Mouse (Mus musculus) ES-E14 (cell line): ENCODE data around the gene Fancg. TPM values are rescaled to one million over a fixed set of nuclear protein-coding genes. Genes with fewer than 3 reads are reported as not detected.
A peak's percentile ranks its signal among the peaks of the same experiment; 100 is the strongest.

ENCODE experiments used
- DNase-seq: peaks from one replicate; pipeline ENCODE4 v3.0.0-alpha.2; 2013; ENCODE audit warnings: low read depth, low spot score
- H3K27ac ChIP-seq: 2 replicates; pipeline ENCODE4 v1.5.1; 2012; ENCODE audit warnings: low read depth, mild to moderate bottlenecking, low read length, moderate library complexity, mixed read lengths; ENCODE audit not compliant: poor library complexity, insufficient read depth, severe bottlenecking
- H3K36me3 ChIP-seq: 2 replicates; pipeline ENCODE4 v1.6.1; 2012; ENCODE audit warnings: mild to moderate bottlenecking, low read length, moderate library complexity, mixed read lengths; ENCODE audit not compliant: control insufficient read depth, poor library complexity, insufficient read depth, severe bottlenecking
- H3K4me1 ChIP-seq, 2 experiments: fragments of 150-350 bp in 1 of 2; sonication (generic) in 1 of 2; 2 replicates each; pipeline ENCODE4 v1.6.1; 2012; ENCODE audit warnings: low read length in 2 of 2, mild to moderate bottlenecking in 1 of 2, mixed read lengths in 1 of 2; ENCODE audit not compliant: control insufficient read depth in 2 of 2, insufficient read depth in 2 of 2, poor library complexity in 1 of 2
- H3K4me3 ChIP-seq, 2 experiments: fragments of 150-350 bp in 1 of 2; sonication (generic) in 1 of 2; 2 replicates each; pipeline ENCODE4 v1.5.1; 2012; ENCODE audit warnings: low read length in 2 of 2, low read depth in 1 of 2, mild to moderate bottlenecking in 1 of 2, mixed read lengths in 1 of 2; ENCODE audit not compliant: insufficient read depth in 1 of 2, poor library complexity in 1 of 2, severe bottlenecking in 1 of 2
- H3K9ac ChIP-seq: 2 replicates; pipeline ENCODE4 v1.6.1; 2012; ENCODE audit warnings: low read depth, mild to moderate bottlenecking, low read length, mixed read lengths; ENCODE audit not compliant: poor library complexity, insufficient read depth, severe bottlenecking
- H3K9me3 ChIP-seq: fragments of 150-350 bp; sonication (generic); 2 replicates; pipeline ENCODE4 v1.6.1; 2012; ENCODE audit warnings: low read depth, mild to moderate bottlenecking, low read length; ENCODE audit not compliant: control insufficient read depth, insufficient read depth
- CHD2 ChIP-seq: IDR thresholded peaks from 2 replicates; pipeline ENCODE4 v1.6.1; 2014; ENCODE audit warnings: mild to moderate bottlenecking, low read depth, low read length, inconsistent platforms
- HCFC1 ChIP-seq: IDR thresholded peaks from 2 replicates; pipeline ENCODE4 v1.6.1; 2012; ENCODE audit warnings: low read length, inconsistent platforms, borderline replicate concordance; ENCODE audit not compliant: insufficient read depth
- MAFK ChIP-seq: IDR thresholded peaks from 2 replicates; pipeline ENCODE4 v1.6.1; 2014; ENCODE audit warnings: mild to moderate bottlenecking, low read depth, low read length, inconsistent platforms; ENCODE audit not compliant: insufficient read depth
- ZC3H11A ChIP-seq: IDR thresholded peaks from 2 replicates; pipeline ENCODE4 v1.6.1; 2012; ENCODE audit warnings: low read depth, mild to moderate bottlenecking, inconsistent platforms, low read length, borderline replicate concordance
- ZNF384 ChIP-seq: IDR thresholded peaks from 2 replicates; pipeline ENCODE4 v1.6.1; 2012; ENCODE audit warnings: low read depth, low read length, inconsistent platforms
- in situ Hi-C, 2 experiments: fragments of 600-800 bp; cut with MboI; formaldehyde crosslinking; loops; one replicate each; pipeline ENCODE4 v1.15.1; 2025; ENCODE audit warnings: low sequenced_read_pairs in 2 of 2, inconsistent platforms in 1 of 2; ENCODE audit not compliant: unreplicated experiment in 2 of 2
- total RNA-seq: library from RNA; depleted of rRNA; stranded (reverse); fragments of 300-350 nt; gene quantifications from 2 replicates; pipeline ENCODE4 v1.2.3, GENCODE M21; 2012

Gene Fancg
- total RNA-seq, 1 experiment: 13.0 TPM

- H3K9me3 ChIP-seq: no peaks in the 10 kb centered on the region
- peak overlapping the region; percentile 62 to 72 for H3K4me3 ChIP-seq
- DNase-seq: no peak
- TF ChIP-seq HCFC1 (no peak), CHD2 (no peak), MAFK (no peak), ZNF384 (no peak), ZC3H11A (no peak)
- no peaks in the 10 kb centered on the region for H3K36me3 ChIP-seq
- peak overlapping the region; percentile 33; the same call in 1 of the 2 replicates for H3K27ac ChIP-seq
- peak overlapping the region; percentile 35; the same call in 1 of the 2 replicates for H3K9ac ChIP-seq
- in situ Hi-C loops: no loop called here
- peaks cover 9 to 13% of the 10 kb centered on the region in 2 experiments for H3K4me1 ChIP-seq
Measured at GRCm38 (mm10) chr4:43045285-43045658, 35.0 kb upstream of the Fancg start.

GRCm38 (mm10) chr4:43044673-43045072 lies 34.4 kb upstream of the Fancg start:
- H3K27ac ChIP-seq: peak overlapping the region; percentile 75; the same call in 1 of the 2 replicates
- H3K9me3 ChIP-seq: no peaks in the 10 kb centered on the region
- H3K36me3 ChIP-seq: no peaks in the 10 kb centered on the region
- in situ Hi-C loops: no loop called here
- peak overlapping the region; percentile 62 to 72; a peak in 3 of 4 replicates for H3K4me3 ChIP-seq
- peaks cover 9 to 13% of the 10 kb centered on the region in 2 experiments for H3K4me1 ChIP-seq
- peak overlapping the region; percentile 24; the same call in 1 of the 2 replicates for H3K9ac ChIP-seq
- DNase-seq: no peak
- TF ChIP-seq MAFK (no peak), ZC3H11A (no peak), HCFC1 (no peak)

GRCm38 (mm10) chr4:43043644-43044357 lies 33.5 kb upstream of the Fancg start:
- Histone ChIP-seq H3K9ac (0 out of 2 replicates have a peak overlapping the region, but pooled peaks have one; percentile 24), H3K4me1 (peaks cover 9 to 13% of the 10 kb centered on the region in 2 experiments), H3K4me3 (peak overlapping the region in 1 of 2 experiments; percentile 37; a peak in 2 of 4 replicates), H3K9me3 (no peaks in the 10 kb centered on the region), H3K36me3 (no peaks in the 10 kb centered on the region), H3K27ac (peak overlapping the region; percentile 75)
- in situ Hi-C loops: no loop called here
- DNase-seq: peak; percentile 79
- TF ChIP-seq ZC3H11A (no peak), MAFK (no peak), CHD2 (no peak), HCFC1 (0 out of 2 replicates have a peak, but pooled peaks have one; percentile 30), ZNF384 (peak; percentile 73)

- H3K9me3 ChIP-seq: no peaks in the 10 kb centered on the region
- no peak overlapping the region for H3K27ac ChIP-seq
- H3K4me1 ChIP-seq: peaks cover 8 to 13% of the 10 kb centered on the region in 2 experiments; a peak in 3 of 4 replicates
- DNase-seq: no peak
- H3K4me3 ChIP-seq: no peak overlapping the region
- H3K36me3 ChIP-seq: no peaks in the 10 kb centered on the region
- TF ChIP-seq ZNF384 (no peak), HCFC1 (no peak), ZC3H11A (no peak), MAFK (no peak), CHD2 (no peak)
- in situ Hi-C loops: no loop called here
- H3K9ac ChIP-seq: no peak overlapping the region
Measured at GRCm38 (mm10) chr4:43040881-43041547, 30.7 kb upstream of the Fancg start.
